Mouse (Mus musculus): ENCODE measurements around the gene Pex26. TPM values are rescaled to one million over a fixed set of nuclear protein-coding genes. Genes with fewer than 3 reads are reported as not detected.

Pex26 gene
- total and polyA plus RNA-seq, 3 experiments: 6.9 to 9.9 TPM; not detected in 1

GRCm38 (mm10) chr6:121238209-121238608 is 54.7 kb downstream of the Pex26 start:
- no peak for DNase-seq (ENCODE audit: low read depth, low spot score)
- Histone ChIP-seq H3K9me3 (replicated peaks; ENCODE audit: insufficient read depth, low read length) (no peaks in the 10 kb centered on the region), H3K9ac (ENCODE audit: control insufficient read depth, low read depth, low read length, poor library complexity, severe bottlenecking) (no peak overlapping the region), H3K4me3 (ENCODE audit: control insufficient read depth in 1 of 2, insufficient read depth in 1 of 2, low read depth in 2 of 2, low read length in 2 of 2) (no peak overlapping the region), H3K36me3 (ENCODE audit: control insufficient read depth in 1 of 2, insufficient read depth in 2 of 2, low read length in 2 of 2) (peaks cover 0 to 8% of the 10 kb centered on the region in 2 experiments; a peak in 2 of 4 replicates), H3K4me1 (ENCODE audit: control insufficient read depth in 1 of 2, insufficient read depth in 2 of 2, low read length in 2 of 2) (peaks cover 4% of the 10 kb centered on the region in 2 experiments; a peak in 3 of 4 replicates), H3K27ac (ENCODE audit: control insufficient read depth, low read depth, low read length) (no peak overlapping the region), H3K27me3 (ENCODE audit: control insufficient read depth in 1 of 2, insufficient read depth in 2 of 2, low read length in 2 of 2) (no peaks in the 10 kb centered on the region), H3K79me2 (ENCODE audit: control insufficient read depth, insufficient read depth, low read length, poor library complexity) (no peaks in the 10 kb centered on the region)
- TF ChIP-seq UBTF (IDR thresholded peaks at IDR 0.05; ENCODE audit: borderline replicate concordance, insufficient read depth, low read depth, low read length) (no peak), RAD21 (IDR thresholded peaks at IDR 0.05; ENCODE audit: low read depth, low read length) (no peak), MEF2A (IDR thresholded peaks at IDR 0.05; ENCODE audit: extremely low read depth, insufficient replicate concordance, low read depth, low read length, poor library complexity, severe bottlenecking) (no peak), ZC3H11A (IDR thresholded peaks at IDR 0.05; ENCODE audit: low read depth, low read length) (no peak), SMC3 (IDR thresholded peaks at IDR 0.05; ENCODE audit: low read depth, low read length) (no peak)

- peaks cover 0 to 14% of the 10 kb centered on the region in 2 experiments; a peak in 2 of 4 replicates for H3K36me3 ChIP-seq (ENCODE audit: control insufficient read depth in 1 of 2, insufficient read depth in 2 of 2, low read length in 2 of 2)
- H3K27ac ChIP-seq (ENCODE audit: control insufficient read depth, low read depth, low read length): no peak overlapping the region
- no peaks in the 10 kb centered on the region for H3K9me3 ChIP-seq (replicated peaks; ENCODE audit: insufficient read depth, low read length)
- peaks cover 11 to 12% of the 10 kb centered on the region in 2 experiments for H3K4me1 ChIP-seq (ENCODE audit: control insufficient read depth in 1 of 2, insufficient read depth in 2 of 2, low read length in 2 of 2)
- no peak for DNase-seq (ENCODE audit: low read depth, low spot score)
- no peaks in the 10 kb centered on the region for H3K79me2 ChIP-seq (ENCODE audit: control insufficient read depth, insufficient read depth, low read length, poor library complexity)
- H3K4me3 ChIP-seq (ENCODE audit: control insufficient read depth in 1 of 2, insufficient read depth in 1 of 2, low read depth in 2 of 2, low read length in 2 of 2): no peak overlapping the region
- H3K9ac ChIP-seq (ENCODE audit: control insufficient read depth, low read depth, low read length, poor library complexity, severe bottlenecking): no peak overlapping the region
- TF ChIP-seq ZC3H11A (IDR thresholded peaks at IDR 0.05; ENCODE audit: low read depth, low read length) (no peak), ELF1 (IDR thresholded peaks at IDR 0.05; ENCODE audit: low read depth, low read length) (no peak), GABPA (IDR thresholded peaks at IDR 0.05; ENCODE audit: low read depth, low read length) (no peak), ETS1 (IDR thresholded peaks at IDR 0.05; ENCODE audit: low read depth, low read length) (no peak), MAZ (IDR thresholded peaks at IDR 0.05; ENCODE audit: low read depth, low read length) (no peak), ZMIZ1 (IDR thresholded peaks at IDR 0.05; ENCODE audit: low read depth, low read length) (no peak), KAT2A (conservative IDR thresholded peaks at IDR 0.05; ENCODE audit: low read depth, low read length) (no peak), MYB (IDR thresholded peaks at IDR 0.05; ENCODE audit: low read depth, low read length) (no peak)
- H3K27me3 ChIP-seq (ENCODE audit: control insufficient read depth in 1 of 2, insufficient read depth in 2 of 2, low read length in 2 of 2): no peaks in the 10 kb centered on the region
These were observed 58.3 kb downstream of the Pex26 start for GRCm38 (mm10) chr6:121241780-121242179.

DNA sequence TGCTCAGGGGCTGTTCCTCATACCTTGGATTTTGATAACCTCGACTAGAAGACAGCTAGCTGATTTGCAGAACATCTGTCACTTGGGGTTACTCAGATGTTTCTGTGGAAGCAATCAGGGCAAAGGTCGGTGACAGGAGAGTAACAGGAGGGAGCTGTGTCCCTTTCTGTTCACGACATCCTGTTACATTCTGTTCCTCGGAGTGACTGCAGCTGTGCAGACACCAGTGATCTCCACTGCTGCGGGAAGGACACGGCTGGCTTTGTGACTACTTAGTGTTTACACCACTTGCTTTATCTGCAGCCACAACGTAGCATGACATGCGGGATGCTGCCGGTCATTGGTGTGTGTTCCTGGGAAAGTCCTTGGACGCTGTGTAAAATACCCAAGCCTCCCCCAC is 59.7 kb downstream of the Pex26 start:
- Histone ChIP-seq H3K27ac (ENCODE audit: control insufficient read depth, low read depth, low read length) (no peak overlapping the region), H3K9me3 (replicated peaks; ENCODE audit: insufficient read depth, low read length) (no peaks in the 10 kb centered on the region), H3K9ac (ENCODE audit: control insufficient read depth, low read depth, low read length, poor library complexity, severe bottlenecking) (no peak overlapping the region), H3K27me3 (ENCODE audit: control insufficient read depth in 1 of 2, insufficient read depth in 2 of 2, low read length in 2 of 2) (no peaks in the 10 kb centered on the region), H3K79me2 (ENCODE audit: control insufficient read depth, insufficient read depth, low read length, poor library complexity) (no peaks in the 10 kb centered on the region), H3K4me3 (ENCODE audit: control insufficient read depth in 1 of 2, insufficient read depth in 1 of 2, low read depth in 2 of 2, low read length in 2 of 2) (no peak overlapping the region), H3K36me3 (ENCODE audit: control insufficient read depth in 1 of 2, insufficient read depth in 2 of 2, low read length in 2 of 2) (peaks cover 0 to 14% of the 10 kb centered on the region in 2 experiments; a peak in 2 of 4 replicates), H3K4me1 (ENCODE audit: control insufficient read depth in 1 of 2, insufficient read depth in 2 of 2, low read length in 2 of 2) (peaks cover 11 to 12% of the 10 kb centered on the region in 2 experiments)
- no peak for DNase-seq (ENCODE audit: low read depth, low spot score)
- TF ChIP-seq MEF2A (IDR thresholded peaks at IDR 0.05; ENCODE audit: extremely low read depth, insufficient replicate concordance, low read depth, low read length, poor library complexity, severe bottlenecking) (no peak), ELF1 (IDR thresholded peaks at IDR 0.05; ENCODE audit: low read depth, low read length) (no peak), BHLHE40 (IDR thresholded peaks at IDR 0.05; ENCODE audit: borderline replicate concordance, low read depth, low read length) (no peak), CHD2 (IDR thresholded peaks at IDR 0.05; ENCODE audit: low read length) (no peak), GATA1 (IDR thresholded peaks at IDR 0.05; ENCODE audit: low read depth, low read length) (no peak), TBP (IDR thresholded peaks at IDR 0.05; ENCODE audit: low read depth, low read length) (no peak), USF1 (IDR thresholded peaks at IDR 0.05; ENCODE audit: low read depth, low read length) (no peak), JUND (IDR thresholded peaks at IDR 0.05; ENCODE audit: low read depth, low read length) (no peak), MYC (IDR thresholded peaks at IDR 0.05; ENCODE audit: low read depth, low read length) (no peak), USF2 (IDR thresholded peaks at IDR 0.05; ENCODE audit: borderline replicate concordance in 1 of 2, insufficient read depth in 1 of 2, low read depth in 1 of 2, low read length in 2 of 2) (no peak), POLR2AphosphoS5 (IDR thresholded peaks at IDR 0.05; ENCODE audit: borderline replicate concordance, low read depth, low read length) (no peak), ZMIZ1 (IDR thresholded peaks at IDR 0.05; ENCODE audit: low read depth, low read length) (no peak), ZNF384 (IDR thresholded peaks at IDR 0.05; ENCODE audit: low read depth, low read length) (no peak), CTCF (IDR thresholded peaks at IDR 0.05 in 2 of 3, conservative IDR thresholded peaks at IDR 0.05 in 1 of 3; ENCODE audit: control insufficient read depth in 1 of 3, insufficient read depth in 1 of 3, low read depth in 2 of 3, low read length in 3 of 3, poor library complexity in 1 of 3, severe bottlenecking in 1 of 3) (no peak), ETS1 (IDR thresholded peaks at IDR 0.05; ENCODE audit: low read depth, low read length) (no peak), MYB (IDR thresholded peaks at IDR 0.05; ENCODE audit: low read depth, low read length) (no peak), CHD1 (IDR thresholded peaks at IDR 0.05; ENCODE audit: low read depth, low read length) (no peak)

All from MEL (cell line).